Mouse (Mus musculus): ENCODE measurements at regions not wholly inside any gene's neighbourhood (a gene's known extent, or its start where the extent isn't known, plus 50 kb on each side); places are given as distances from the start of the nearest gene placed in this dataset.

- Histone ChIP-seq H3K27ac (ENCODE audit: insufficient read depth, low read depth, low read length) (no peak overlapping the region), H3K4me1 (ENCODE audit: control insufficient read depth, insufficient read depth, insufficient read length, low read length) (no peaks in the 10 kb centered on the region), H3K4me3 (ENCODE audit: low read depth, low read length) (no peak overlapping the region), H3K27me3 (ENCODE audit: control insufficient read depth, insufficient read depth, low read length) (no peaks in the 10 kb centered on the region), H3K36me3 (ENCODE audit: control insufficient read depth, insufficient read depth, low read length) (no peaks in the 10 kb centered on the region)
- WGBS = 69% methylated on average over 8 of the region's 8 CpGs
- no peak for TF ChIP-seq POLR2A (IDR thresholded peaks at IDR 0.05; ENCODE audit: low read depth, low read length)
Measured at GRCm38 (mm10) chr5:106164190-106164589, 287.8 kb downstream of the Zfp326 start.

- Histone ChIP-seq H3K27ac (ENCODE audit: insufficient read depth, low read depth, low read length) (no peak overlapping the region), H3K36me3 (ENCODE audit: control insufficient read depth, insufficient read depth, low read length) (no peaks in the 10 kb centered on the region), H3K27me3 (ENCODE audit: control insufficient read depth, insufficient read depth, low read length) (no peaks in the 10 kb centered on the region), H3K4me3 (ENCODE audit: low read depth, low read length) (no peak overlapping the region), H3K4me1 (ENCODE audit: control insufficient read depth, insufficient read depth, insufficient read length, low read length) (no peaks in the 10 kb centered on the region)
- no peak for TF ChIP-seq CTCF (IDR thresholded peaks at IDR 0.05; ENCODE audit: extremely low read depth, insufficient read length, insufficient replicate concordance, low read depth, low read length)
- 63% methylated on average over 12 of the region's 12 CpGs for WGBS
Measured at GRCm38 (mm10) chr5:106162981-106163653, 286.8 kb downstream of the Zfp326 start.

- Histone ChIP-seq H3K4me3 (ENCODE audit: low read depth, low read length) (no peak overlapping the region), H3K27ac (ENCODE audit: insufficient read depth, low read depth, low read length) (no peak overlapping the region), H3K4me1 (ENCODE audit: control insufficient read depth, insufficient read depth, insufficient read length, low read length) (no peaks in the 10 kb centered on the region), H3K27me3 (ENCODE audit: control insufficient read depth, insufficient read depth, low read length) (no peaks in the 10 kb centered on the region), H3K36me3 (ENCODE audit: control insufficient read depth, insufficient read depth, low read length) (no peaks in the 10 kb centered on the region)
- no peak for TF ChIP-seq CTCF (IDR thresholded peaks at IDR 0.05; ENCODE audit: extremely low read depth, insufficient read length, insufficient replicate concordance, low read depth, low read length)
- no peak for TF ChIP-seq POLR2A (IDR thresholded peaks at IDR 0.05; ENCODE audit: low read depth, low read length)
Measured at GRCm38 (mm10) chr5:106139109-106139508, 262.7 kb downstream of the Zfp326 start.

- Histone ChIP-seq H3K27me3 (ENCODE audit: control insufficient read depth, insufficient read depth, low read length) (no peaks in the 10 kb centered on the region), H3K4me3 (ENCODE audit: low read depth, low read length) (no peak overlapping the region), H3K4me1 (ENCODE audit: control insufficient read depth, insufficient read depth, insufficient read length, low read length) (no peaks in the 10 kb centered on the region), H3K27ac (ENCODE audit: insufficient read depth, low read depth, low read length) (no peak overlapping the region), H3K36me3 (ENCODE audit: control insufficient read depth, insufficient read depth, low read length) (no peaks in the 10 kb centered on the region)
- no peak for TF ChIP-seq CTCF (IDR thresholded peaks at IDR 0.05; ENCODE audit: extremely low read depth, insufficient read length, insufficient replicate concordance, low read depth, low read length)
- no peak for TF ChIP-seq POLR2A (IDR thresholded peaks at IDR 0.05; ENCODE audit: low read depth, low read length)
- WGBS = 61% methylated on average over 3 of the region's 3 CpGs
Measured at GRCm38 (mm10) chr5:106122928-106123327, 246.6 kb downstream of the Zfp326 start.

GRCm38 (mm10) chr5:106119584-106119983 lies 243.2 kb downstream of the Zfp326 start:
- Histone ChIP-seq H3K36me3 (ENCODE audit: control insufficient read depth, insufficient read depth, low read length) (no peaks in the 10 kb centered on the region), H3K27me3 (ENCODE audit: control insufficient read depth, insufficient read depth, low read length) (no peaks in the 10 kb centered on the region), H3K4me3 (ENCODE audit: low read depth, low read length) (no peak overlapping the region), H3K4me1 (ENCODE audit: control insufficient read depth, insufficient read depth, insufficient read length, low read length) (no peaks in the 10 kb centered on the region), H3K27ac (ENCODE audit: insufficient read depth, low read depth, low read length) (no peak overlapping the region)
- TF ChIP-seq CTCF (IDR thresholded peaks at IDR 0.05; ENCODE audit: extremely low read depth, insufficient read length, insufficient replicate concordance, low read depth, low read length) (no peak), POLR2A (IDR thresholded peaks at IDR 0.05; ENCODE audit: low read depth, low read length) (no peak)
- 54% methylated on average over 1 of the region's 1 CpGs for WGBS

- H3K27ac ChIP-seq (ENCODE audit: insufficient read depth, low read depth, low read length) = no peak overlapping the region
- H3K36me3 ChIP-seq (ENCODE audit: control insufficient read depth, insufficient read depth, low read length) = no peaks in the 10 kb centered on the region
- no peaks in the 10 kb centered on the region for H3K27me3 ChIP-seq (ENCODE audit: control insufficient read depth, insufficient read depth, low read length)
- TF ChIP-seq POLR2A (IDR thresholded peaks at IDR 0.05; ENCODE audit: low read depth, low read length) (no peak), CTCF (IDR thresholded peaks at IDR 0.05; ENCODE audit: extremely low read depth, insufficient read length, insufficient replicate concordance, low read depth, low read length) (no peak)
- H3K4me3 ChIP-seq (ENCODE audit: low read depth, low read length) = no peak overlapping the region
- WGBS = 50% methylated on average over 3 of the region's 3 CpGs
- H3K4me1 ChIP-seq (ENCODE audit: control insufficient read depth, insufficient read depth, insufficient read length, low read length) = no peaks in the 10 kb centered on the region
Measured at GRCm38 (mm10) chr5:106113186-106113585, 236.8 kb downstream of the Zfp326 start.

- 58% methylated on average over 8 of the region's 8 CpGs for WGBS
- Histone ChIP-seq H3K27ac (ENCODE audit: insufficient read depth, low read depth, low read length) (no peak overlapping the region), H3K4me3 (ENCODE audit: low read depth, low read length) (no peak overlapping the region), H3K27me3 (ENCODE audit: control insufficient read depth, insufficient read depth, low read length) (no peaks in the 10 kb centered on the region), H3K36me3 (ENCODE audit: control insufficient read depth, insufficient read depth, low read length) (no peaks in the 10 kb centered on the region), H3K4me1 (ENCODE audit: control insufficient read depth, insufficient read depth, insufficient read length, low read length) (no peaks in the 10 kb centered on the region)
- TF ChIP-seq POLR2A (IDR thresholded peaks at IDR 0.05; ENCODE audit: low read depth, low read length) (no peak), CTCF (IDR thresholded peaks at IDR 0.05; ENCODE audit: extremely low read depth, insufficient read length, insufficient replicate concordance, low read depth, low read length) (no peak)
Measured at GRCm38 (mm10) chr5:106108474-106108971, 232.2 kb downstream of the Zfp326 start.

All from small intestine, adult 2 months (tissue).